Mouse (Mus musculus) kidney, embryonic 16.5 days (tissue): ENCODE results near the gene Lrrc73. TPM values are rescaled to one million over a fixed set of nuclear protein-coding genes. Genes with fewer than 3 reads are reported as not detected.

Source experiments
- ATAC-seq: fragments of 200-750 bp; cut with Nextera tagmentation; 2 replicates; pipeline ENCODE4 v1.8.0; 2017; ENCODE audit warnings: moderate TSS enrichment; ENCODE audit not compliant: low FRiP score, low TSS enrichment
- H3K27ac ChIP-seq: fragments of 300-500 bp; sonication (generic); 2 replicates; pipeline ENCODE4 v1.5.1; 2014; ENCODE audit warnings: low read length
- H3K27me3 ChIP-seq: fragments of 300-500 bp; sonication (generic); 2 replicates; pipeline ENCODE4 v1.6.1; 2014; ENCODE audit warnings: low read length, control low read depth, mixed read lengths; ENCODE audit not compliant: insufficient read depth
- H3K36me3 ChIP-seq: fragments of 300-500 bp; sonication (generic); 2 replicates; pipeline ENCODE4 v1.6.1; 2014; ENCODE audit warnings: low read length, control low read depth, mixed read lengths; ENCODE audit not compliant: insufficient read depth
- H3K4me1 ChIP-seq: fragments of 300-500 bp; sonication (generic); 2 replicates; pipeline ENCODE4 v1.6.1; 2014; ENCODE audit warnings: low read length, control low read depth, mixed read lengths; ENCODE audit not compliant: insufficient read depth
- H3K4me2 ChIP-seq: fragments of 300-500 bp; sonication (generic); replicated peaks from 2 replicates; pipeline ENCODE4 v1.6.1; 2014; ENCODE audit warnings: low read depth, low read length
- H3K4me3 ChIP-seq: fragments of 300-500 bp; sonication (generic); 2 replicates; pipeline ENCODE4 v1.5.1; 2014; ENCODE audit warnings: mild to moderate bottlenecking, low read length
- H3K9ac ChIP-seq: fragments of 300-500 bp; sonication (generic); replicated peaks from 2 replicates; pipeline ENCODE4 v1.6.1; 2014; ENCODE audit warnings: low read length
- H3K9me3 ChIP-seq: fragments of 300-500 bp; sonication (generic); 2 replicates; pipeline ENCODE4 v1.6.1; 2016; ENCODE audit warnings: low read length, control low read depth
- WGBS: fragments of 180-500 bp; shearing (Covaris S2); extraction: QIAGEN DNeasy Blood & Tissue Kit; methylation state at CpG from one replicate; pipeline ENCODE4 v1.1.7; 2014; 5-methylcytosine and 5-hydroxymethylcytosine counted together
- polyA plus RNA-seq: library from polyadenylated mRNA; unstranded; fragments of >200 nt; fragmentation: Nextera tagmentation; extraction: Ambion mirVana; gene quantifications from 2 replicates; pipeline ENCODE4 v1.2.1, GENCODE M21; 2015

The Lrrc73 gene
- polyA plus RNA-seq, 1 experiment from 2014 or later: 0.64 TPM

DNA sequence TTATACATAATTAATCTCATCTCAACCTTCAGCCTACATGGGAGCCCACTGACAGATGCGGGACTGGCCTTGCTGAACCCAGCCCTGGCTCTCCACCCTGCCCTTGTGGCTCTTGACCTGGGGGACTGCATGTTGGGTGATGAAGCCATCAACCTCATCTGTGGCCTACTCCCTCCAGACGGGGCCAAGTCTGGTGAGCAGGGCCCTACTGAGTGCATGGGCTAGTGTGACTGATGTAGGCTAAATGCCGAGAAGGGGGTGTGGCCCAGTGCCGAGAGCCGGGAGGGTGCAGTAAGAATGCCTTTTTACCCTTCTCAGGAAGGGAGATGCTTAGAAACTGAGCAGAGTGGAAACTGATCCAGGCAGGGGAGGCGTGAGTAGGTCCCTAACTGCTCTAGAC, 1.8 kb downstream of the Lrrc73 start:
- WGBS: 22% methylated on average over 6 of the region's 6 CpGs
- H3K9me3 ChIP-seq: no peaks in the 10 kb centered on the region
- H3K36me3 ChIP-seq: peaks cover 52% of the 10 kb centered on the region
- H3K4me1 ChIP-seq: peaks cover 15% of the 10 kb centered on the region
- H3K27me3 ChIP-seq: peaks cover 14% of the 10 kb centered on the region
- H3K9ac ChIP-seq: no peak overlapping the region
- H3K4me2 ChIP-seq: no peak overlapping the region
- no peak for ATAC-seq
- H3K27ac ChIP-seq: no peak overlapping the region
- no peak overlapping the region for H3K4me3 ChIP-seq

DNA sequence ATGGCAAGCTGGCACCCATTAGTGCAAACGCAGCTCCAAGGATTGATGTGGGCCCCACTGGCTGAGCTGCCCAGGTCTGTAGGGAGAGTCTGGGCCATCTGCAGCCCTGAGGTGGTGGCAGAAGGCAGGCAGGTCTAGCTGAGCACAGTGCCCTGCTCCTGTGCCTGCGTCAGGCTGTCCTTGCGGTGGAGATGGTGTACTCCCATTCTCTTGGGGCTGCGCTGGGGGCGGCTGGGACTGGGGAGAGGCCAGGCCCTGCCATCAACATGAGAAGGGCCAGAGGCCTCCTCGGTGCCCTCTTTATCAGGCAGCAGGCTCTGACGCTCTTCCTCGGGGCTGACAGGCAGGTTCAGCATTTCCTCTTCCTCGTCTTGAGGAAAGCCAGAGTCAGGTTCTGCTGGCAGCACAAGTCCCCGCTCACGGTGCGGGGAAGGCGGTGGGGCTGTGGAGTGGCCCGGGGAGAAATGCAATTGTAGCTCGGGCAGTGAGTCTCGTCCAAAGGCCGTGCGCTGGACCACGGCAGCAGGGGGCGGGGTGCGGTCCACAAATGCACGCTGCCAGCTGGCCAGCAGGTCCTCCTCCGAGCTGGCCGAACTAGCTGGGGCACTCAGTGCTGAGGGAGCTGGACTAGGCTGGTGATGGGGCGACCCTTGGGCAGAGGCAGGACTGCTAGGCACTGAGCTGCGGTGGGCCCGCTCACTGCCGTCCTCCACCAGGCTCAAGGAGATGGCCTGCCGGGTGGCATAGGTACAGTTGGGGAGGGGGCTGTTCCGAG, 5.1 kb downstream of the Lrrc73 start:
- Histone ChIP-seq H3K27me3 (peaks cover 14% of the 10 kb centered on the region), H3K9me3 (no peaks in the 10 kb centered on the region), H3K4me2 (no peak overlapping the region), H3K9ac (no peak overlapping the region), H3K36me3 (peaks cover 49% of the 10 kb centered on the region), H3K4me3 (no peak overlapping the region), H3K4me1 (peaks cover 7% of the 10 kb centered on the region), H3K27ac (no peak overlapping the region)
- ATAC-seq: no peak
- WGBS: 72% methylated on average over 30 of the region's 30 CpGs

DNA sequence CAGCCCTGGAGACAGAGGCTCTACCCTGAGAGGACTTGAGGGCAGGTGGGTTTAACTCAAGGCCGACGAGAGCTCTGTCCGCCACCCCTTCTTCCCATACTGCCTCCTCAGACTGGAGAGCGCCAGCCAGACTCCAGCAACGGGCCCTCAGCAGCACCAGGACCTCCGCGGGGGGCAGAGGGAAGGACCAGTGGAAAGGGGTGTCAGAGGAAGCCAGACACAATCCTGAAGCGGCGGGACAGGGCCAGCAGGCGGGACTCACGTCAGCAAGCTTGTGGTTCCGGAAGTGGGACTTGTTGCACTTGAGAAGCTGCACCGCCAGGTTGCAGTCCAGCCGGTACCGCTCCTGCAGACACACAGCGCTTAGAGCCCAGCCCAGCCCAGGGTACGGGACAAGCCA, 6.3 kb downstream of the Lrrc73 start:
- 85% methylated on average over 17 of the region's 17 CpGs for WGBS
- no peak overlapping the region for H3K9ac ChIP-seq
- ATAC-seq: no peak
- no peak overlapping the region for H3K4me3 ChIP-seq
- H3K36me3 ChIP-seq: peaks cover 61% of the 10 kb centered on the region
- no peak overlapping the region for H3K4me2 ChIP-seq
- no peaks in the 10 kb centered on the region for H3K9me3 ChIP-seq
- no peak overlapping the region for H3K27ac ChIP-seq
- peaks cover under 1% of the 10 kb centered on the region; the same call in 1 of the 2 replicates for H3K4me1 ChIP-seq
- H3K27me3 ChIP-seq: peaks cover 7% of the 10 kb centered on the region

DNA sequence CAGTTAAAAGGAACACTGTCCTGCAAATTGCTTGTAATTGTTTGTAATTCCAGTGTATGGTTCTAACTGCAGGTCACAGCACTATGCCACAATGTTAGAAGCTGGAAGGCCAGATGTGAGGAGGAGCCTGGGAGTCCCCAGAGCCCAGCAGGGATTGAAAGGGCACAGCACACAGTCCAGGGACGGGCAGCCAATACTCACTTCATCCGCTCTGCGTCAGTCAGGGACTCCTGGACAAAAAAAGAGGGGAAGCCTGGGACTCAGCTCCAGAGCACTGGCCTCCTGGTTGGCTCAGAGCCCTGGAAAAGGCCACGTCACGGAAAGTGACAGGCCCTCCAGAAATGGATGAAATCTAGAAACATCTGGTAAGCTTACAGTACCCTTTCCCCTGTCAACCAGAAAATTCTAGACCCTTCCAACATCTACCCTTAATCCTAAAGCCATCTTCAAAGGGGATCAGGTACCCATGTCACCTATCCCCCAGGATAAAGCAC, 8.9 kb downstream of the Lrrc73 start:
- H3K27me3 ChIP-seq: no peaks in the 10 kb centered on the region
- H3K9ac ChIP-seq: no peak overlapping the region
- no peak overlapping the region for H3K4me2 ChIP-seq
- no peak overlapping the region for H3K27ac ChIP-seq
- H3K4me3 ChIP-seq: no peak overlapping the region
- 93% methylated on average over 5 of the region's 5 CpGs for WGBS
- H3K9me3 ChIP-seq: no peaks in the 10 kb centered on the region
- H3K4me1 ChIP-seq: peaks cover 6% of the 10 kb centered on the region; the same call in 1 of the 2 replicates
- peaks cover 58% of the 10 kb centered on the region for H3K36me3 ChIP-seq
- no peak for ATAC-seq

DNA sequence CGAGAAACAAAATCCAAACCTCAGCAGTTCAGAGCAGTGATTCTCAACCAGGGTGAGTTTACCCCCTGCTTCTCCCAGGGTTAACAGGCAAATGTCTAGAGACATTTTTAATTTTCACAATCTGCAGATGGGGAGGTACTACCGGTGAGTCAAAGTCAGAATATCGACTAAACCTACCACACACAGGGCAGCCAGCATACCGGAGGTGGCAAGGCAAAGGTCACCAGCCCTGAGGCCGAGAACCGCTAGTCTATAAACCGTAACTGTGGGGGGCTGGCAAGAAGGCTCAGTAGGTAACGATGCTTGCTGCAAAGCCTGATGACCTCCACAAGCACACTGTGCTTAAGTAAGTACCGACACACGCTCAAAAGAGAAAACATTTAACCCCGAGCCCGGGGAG, 12.2 kb downstream of the Lrrc73 start:
- WGBS: 78% methylated on average over 12 of the region's 12 CpGs
- H3K9ac ChIP-seq: no peak overlapping the region
- no peaks in the 10 kb centered on the region for H3K9me3 ChIP-seq
- H3K36me3 ChIP-seq: peaks cover 38% of the 10 kb centered on the region
- no peak overlapping the region for H3K4me2 ChIP-seq
- no peak overlapping the region for H3K27ac ChIP-seq
- H3K4me1 ChIP-seq: peaks cover 6% of the 10 kb centered on the region; the same call in 1 of the 2 replicates
- no peak overlapping the region for H3K4me3 ChIP-seq
- no peaks in the 10 kb centered on the region for H3K27me3 ChIP-seq
- ATAC-seq: no peak

DNA sequence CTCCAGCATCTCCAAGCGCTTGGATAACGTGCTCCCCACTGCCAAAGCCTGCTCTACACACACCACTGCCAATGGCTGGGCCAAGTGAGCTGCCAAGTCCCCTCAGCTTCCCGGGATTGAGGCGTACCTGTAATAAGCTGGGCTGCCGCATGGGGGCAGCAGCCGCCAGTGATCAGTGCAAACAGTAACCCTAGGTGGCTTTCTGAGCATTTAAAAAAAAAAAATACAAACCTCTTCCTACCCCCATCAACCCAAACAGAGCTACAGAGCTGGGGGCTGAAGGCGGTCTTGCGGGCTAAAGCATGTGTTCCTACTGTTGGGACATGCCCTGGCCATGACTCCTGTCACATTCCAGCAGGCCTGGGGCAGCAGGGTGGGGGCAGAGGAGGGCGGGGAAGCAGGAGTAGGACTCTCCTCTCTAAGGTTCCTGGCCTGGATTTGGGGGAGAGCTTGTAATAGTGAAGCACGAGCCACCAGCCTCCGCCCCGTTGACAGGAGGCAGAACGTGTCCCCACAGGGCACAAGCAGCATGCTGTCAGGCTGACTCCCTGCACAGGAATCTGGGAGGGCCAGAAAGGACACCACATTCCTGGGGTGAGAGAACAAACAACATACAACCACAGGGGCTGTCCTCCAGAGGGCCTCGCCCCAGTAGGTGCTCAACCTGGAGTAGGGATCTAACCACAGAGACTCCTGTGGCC, 12.7 kb downstream of the Lrrc73 start:
- Histone ChIP-seq H3K27me3 (no peaks in the 10 kb centered on the region), H3K4me2 (no peak overlapping the region), H3K9ac (no peak overlapping the region), H3K36me3 (peaks cover 43% of the 10 kb centered on the region), H3K4me3 (no peak overlapping the region), H3K9me3 (no peaks in the 10 kb centered on the region), H3K4me1 (peaks cover 6% of the 10 kb centered on the region; the same call in 1 of the 2 replicates), H3K27ac (peak overlapping the region; percentile 25; the same call in 1 of the 2 replicates)
- peak; percentile 44; the same call in 1 of the 2 replicates for ATAC-seq
- 30% methylated on average over 14 of the region's 14 CpGs for WGBS

DNA sequence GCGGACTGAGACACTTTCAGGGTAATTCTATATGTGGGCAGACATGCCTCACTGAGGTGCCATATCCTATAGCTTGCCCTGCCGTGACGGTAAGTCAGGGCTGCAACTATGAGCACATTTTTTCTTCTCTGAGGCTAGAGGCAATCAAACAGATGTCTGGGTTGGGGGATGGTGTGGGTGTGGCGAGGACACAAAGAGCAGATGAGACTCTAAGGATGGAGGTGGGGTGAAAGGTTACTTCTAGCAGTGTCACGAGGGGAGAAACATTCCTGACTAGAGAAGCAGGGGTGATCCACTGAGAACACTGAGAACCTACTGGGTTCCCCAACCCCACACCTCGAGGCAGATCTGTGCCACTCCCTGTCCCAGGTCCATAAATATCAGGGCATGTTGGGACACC, 13.7 kb downstream of the Lrrc73 start:
- peaks cover 49% of the 10 kb centered on the region for H3K36me3 ChIP-seq
- H3K4me2 ChIP-seq: no peak overlapping the region
- H3K9me3 ChIP-seq: no peaks in the 10 kb centered on the region
- H3K4me1 ChIP-seq: peaks cover 6% of the 10 kb centered on the region; the same call in 1 of the 2 replicates
- no peak overlapping the region for H3K4me3 ChIP-seq
- no peak overlapping the region for H3K9ac ChIP-seq
- peak overlapping the region; percentile 25; the same call in 1 of the 2 replicates for H3K27ac ChIP-seq
- H3K27me3 ChIP-seq: no peaks in the 10 kb centered on the region
- ATAC-seq: no peak
- 40% methylated on average over 6 of the region's 6 CpGs for WGBS

DNA sequence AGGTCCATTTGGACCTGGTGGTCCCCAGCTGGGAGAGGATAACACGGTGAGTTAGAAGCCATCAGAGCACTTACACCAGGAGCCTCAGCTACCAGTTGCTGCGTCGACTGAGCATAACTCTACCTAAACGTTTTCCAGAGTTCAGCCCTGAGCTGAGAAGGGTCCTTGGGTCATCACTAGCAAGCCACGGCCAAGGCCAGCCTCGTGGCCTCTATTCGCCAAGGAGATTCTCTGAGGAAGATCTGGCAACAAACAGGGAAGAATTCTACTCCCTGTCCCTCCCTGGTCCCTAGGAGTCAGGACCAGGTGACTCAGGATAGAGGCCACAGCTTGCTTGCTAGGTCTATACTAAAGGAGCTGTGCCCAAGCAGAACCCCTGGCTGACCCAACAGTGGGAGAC, 14.2 kb downstream of the Lrrc73 start:
- Histone ChIP-seq H3K4me3 (no peak overlapping the region), H3K9me3 (no peaks in the 10 kb centered on the region), H3K27ac (no peak overlapping the region), H3K27me3 (no peaks in the 10 kb centered on the region), H3K36me3 (peaks cover 44% of the 10 kb centered on the region), H3K9ac (no peak overlapping the region), H3K4me1 (peaks cover 6% of the 10 kb centered on the region; the same call in 1 of the 2 replicates), H3K4me2 (no peak overlapping the region)
- WGBS: 76% methylated on average over 7 of the region's 7 CpGs
- no peak for ATAC-seq

DNA sequence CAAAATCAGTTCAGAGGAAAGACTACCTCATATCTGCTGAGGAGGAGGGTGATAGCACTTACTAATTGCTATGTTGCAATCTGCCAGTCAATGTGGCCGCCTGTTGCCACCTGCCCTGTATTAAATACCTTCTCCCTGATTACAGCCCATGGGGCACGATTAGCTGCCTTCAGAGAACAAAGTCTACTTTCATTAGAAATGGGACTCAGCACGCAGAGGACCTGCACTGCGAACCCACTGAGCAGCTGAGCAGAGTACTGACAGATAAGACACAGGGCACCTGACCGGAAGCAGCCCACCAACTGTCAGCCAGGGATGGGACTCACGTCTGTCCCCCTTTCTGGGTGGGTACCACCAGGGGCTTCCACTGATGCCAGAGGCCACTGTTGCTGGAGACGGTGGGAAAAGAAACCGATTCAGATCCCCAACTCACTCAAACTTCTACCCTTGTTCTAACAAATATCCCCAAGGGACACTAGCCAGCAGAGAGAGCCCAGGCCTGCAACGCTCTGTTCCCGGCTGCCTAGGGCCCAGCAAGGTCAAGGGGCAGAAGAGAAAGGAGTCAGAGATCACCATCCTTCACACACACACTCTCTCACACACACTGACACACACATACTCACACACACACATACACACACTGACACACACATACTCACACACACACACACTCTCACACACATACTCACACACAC, 14.8 kb downstream of the Lrrc73 start:
- no peak overlapping the region for H3K9ac ChIP-seq
- no peak for ATAC-seq
- 79% methylated on average over 10 of the region's 10 CpGs for WGBS
- H3K4me1 ChIP-seq: peaks cover 6% of the 10 kb centered on the region; the same call in 1 of the 2 replicates
- H3K4me2 ChIP-seq: no peak overlapping the region
- H3K4me3 ChIP-seq: no peak overlapping the region
- H3K36me3 ChIP-seq: peaks cover 39% of the 10 kb centered on the region
- no peak overlapping the region for H3K27ac ChIP-seq
- no peaks in the 10 kb centered on the region for H3K27me3 ChIP-seq
- H3K9me3 ChIP-seq: no peaks in the 10 kb centered on the region
